Mouse (Mus musculus) brain, embryonic 14.5 days (tissue): ENCODE measurements at regions not wholly inside any gene's neighbourhood (a gene's known extent, or its start where the extent isn't known, plus 50 kb on each side); places are given as distances from the start of the nearest gene placed in this dataset.

Source experiments
- CTCF ChIP-seq: fragments of 200-500 bp; IDR thresholded peaks from 2 replicates; pipeline ENCODE4 v1.5.1; 2012; ENCODE audit warnings: inconsistent platforms, mild to moderate bottlenecking, moderate library complexity, borderline replicate concordance; ENCODE audit not compliant: insufficient read depth, insufficient read length; ENCODE audit errors: extremely low read depth
- POLR2A ChIP-seq: fragments of 200-500 bp; IDR thresholded peaks from 2 replicates; pipeline ENCODE4 v1.6.1; 2012; ENCODE audit warnings: mild to moderate bottlenecking, inconsistent platforms, borderline replicate concordance; ENCODE audit not compliant: poor library complexity, insufficient read depth, insufficient read length, severe bottlenecking; ENCODE audit errors: extremely low read depth

GRCm38 (mm10) chr10:117436308-117436874 lies 56.6 kb upstream of the Cpsf6 start:
- TF ChIP-seq CTCF (no peak), POLR2A (no peak)
